Mouse (Mus musculus): ENCODE results near the gene Gm10112.
A peak's percentile ranks its signal among the peaks of the same experiment; 100 is the strongest.

The Gm10112 gene

GRCm38 (mm10) chrX:111168040-111168439 is at the start of gene Gm10112:
Gene Gm10112 (plus strand): TSS chrX:111168340.
- Histone ChIP-seq H3K27me3 (ENCODE audit: control insufficient read depth, insufficient read depth, low read length, poor library complexity, severe bottlenecking) (no peaks in the 10 kb centered on the region), H3K36me3 (ENCODE audit: control insufficient read depth, insufficient read depth, low read length, poor library complexity, severe bottlenecking) (no peaks in the 10 kb centered on the region)
- no peak for DNase-seq (ENCODE audit: low read depth, low spot score)

GRCm38 (mm10) chrX:111189574-111189973 is 21.4 kb downstream of the Gm10112 start:
- H3K27me3 ChIP-seq (ENCODE audit: control insufficient read depth, insufficient read depth, low read length, poor library complexity, severe bottlenecking) = no peaks in the 10 kb centered on the region
- no peak for DNase-seq (ENCODE audit: low read depth, low spot score)
- H3K36me3 ChIP-seq (ENCODE audit: control insufficient read depth, insufficient read depth, low read length, poor library complexity, severe bottlenecking) = no peaks in the 10 kb centered on the region

- peak; percentile 1 for DNase-seq (ENCODE audit: low read depth, low spot score)
- Histone ChIP-seq H3K36me3 (ENCODE audit: control insufficient read depth, insufficient read depth, low read length, poor library complexity, severe bottlenecking) (no peaks in the 10 kb centered on the region), H3K27me3 (ENCODE audit: control insufficient read depth, insufficient read depth, low read length, poor library complexity, severe bottlenecking) (no peaks in the 10 kb centered on the region)
Measured at GRCm38 (mm10) chrX:111196376-111196775, 28.2 kb downstream of the Gm10112 start.

GRCm38 (mm10) chrX:111210225-111210624 is 42.1 kb downstream of the Gm10112 start:
- no peaks in the 10 kb centered on the region for H3K27me3 ChIP-seq (ENCODE audit: control insufficient read depth, insufficient read depth, low read length, poor library complexity, severe bottlenecking)
- DNase-seq (ENCODE audit: low read depth, low spot score) = peak; percentile 22
- no peaks in the 10 kb centered on the region for H3K36me3 ChIP-seq (ENCODE audit: control insufficient read depth, insufficient read depth, low read length, poor library complexity, severe bottlenecking)
